Mouse (Mus musculus): ENCODE data around the gene Ttc7b.
A peak's percentile ranks its signal among the peaks of the same experiment; 100 is the strongest.

Ttc7b gene

GRCm38 (mm10) chr12:100447701-100448277, 72.8 kb downstream of the Ttc7b start:
- DNase-seq (ENCODE audit: low spot score), result no peak

- no peak for DNase-seq (ENCODE audit: low spot score)
Measured at GRCm38 (mm10) chr12:100447161-100447560, 73.5 kb downstream of the Ttc7b start.

DNA sequence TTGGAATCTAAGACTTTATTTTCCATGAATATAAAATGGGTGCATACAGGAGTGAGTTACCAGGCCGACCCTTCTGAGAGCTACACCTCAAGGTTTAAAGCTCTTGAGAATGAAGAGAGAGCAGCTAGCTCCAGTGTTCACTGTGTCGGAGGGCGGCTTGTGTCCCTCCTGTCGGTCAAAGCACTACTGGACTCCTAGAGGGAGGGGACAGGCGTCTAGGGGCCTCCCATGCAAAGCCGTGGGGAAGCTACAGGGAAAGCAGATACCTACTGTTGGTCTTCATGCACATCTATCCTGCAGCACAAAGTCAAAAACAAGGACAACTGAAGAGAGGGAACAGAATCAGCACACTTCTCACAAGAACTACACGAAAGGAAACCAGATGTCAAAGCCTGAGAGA, 74.9 kb downstream of the Ttc7b start:
- DNase-seq (ENCODE audit: low spot score), result no peak

- no peak for DNase-seq (ENCODE audit: low spot score)
Measured at GRCm38 (mm10) chr12:100445271-100445670, 75.4 kb downstream of the Ttc7b start.

- no peak for DNase-seq (ENCODE audit: low spot score)
Measured at GRCm38 (mm10) chr12:100444671-100445165, 75.9 kb downstream of the Ttc7b start.

DNA sequence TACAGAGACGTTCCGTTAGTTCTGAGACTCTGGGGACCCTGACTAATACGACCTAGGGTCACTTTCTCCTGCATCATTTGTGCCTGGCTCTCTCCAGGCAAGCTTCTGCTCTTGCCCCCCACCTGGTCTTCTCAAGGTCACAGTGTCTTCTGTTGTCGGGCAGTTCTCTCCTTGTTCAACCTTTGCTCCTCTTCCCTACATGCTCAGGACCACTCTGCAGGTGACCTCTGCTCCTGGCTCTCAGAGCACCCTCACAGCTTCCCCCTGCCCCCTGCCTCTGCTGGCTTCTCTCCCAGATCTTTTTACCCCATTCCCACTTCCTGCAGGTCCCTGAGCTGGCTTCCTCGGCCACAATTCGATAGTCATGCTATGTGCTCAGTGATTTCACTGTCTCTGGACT, 77.2 kb downstream of the Ttc7b start:
- DNase-seq (ENCODE audit: low spot score), result peak; percentile 15

GRCm38 (mm10) chr12:100441609-100442008, 79.0 kb downstream of the Ttc7b start:
- DNase-seq (ENCODE audit: low spot score), result no peak

DNA sequence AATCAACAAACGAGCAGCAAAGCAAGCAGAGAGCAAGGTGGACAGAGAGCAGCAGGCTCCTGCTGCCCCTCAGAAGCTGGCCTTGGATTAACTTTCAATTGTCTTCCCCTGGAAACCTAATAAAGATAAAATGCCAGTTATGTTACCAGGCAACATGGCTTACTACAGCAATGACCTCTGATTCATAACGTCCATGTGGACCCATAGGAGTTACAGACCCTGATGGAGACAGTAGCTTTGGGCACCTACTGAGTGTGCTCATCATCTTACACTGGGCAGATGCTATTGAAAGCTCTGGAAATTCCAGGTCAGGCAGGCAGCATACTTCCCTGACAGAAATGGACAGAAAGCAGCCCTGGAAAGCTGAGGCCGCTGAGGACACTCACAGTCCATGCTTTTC, 80.7 kb downstream of the Ttc7b start:
- peak; percentile 17 for DNase-seq (ENCODE audit: low spot score)

GRCm38 (mm10) chr12:100439145-100439755, 81.4 kb downstream of the Ttc7b start:
- peak; percentile 26 for DNase-seq (ENCODE audit: low spot score)

GRCm38 (mm10) chr12:100438509-100438908, 82.1 kb downstream of the Ttc7b start:
- DNase-seq (ENCODE audit: low spot score), result no peak

- DNase-seq (ENCODE audit: low spot score), result no peak
Measured at GRCm38 (mm10) chr12:100437862-100438261, 82.8 kb downstream of the Ttc7b start.

DNA sequence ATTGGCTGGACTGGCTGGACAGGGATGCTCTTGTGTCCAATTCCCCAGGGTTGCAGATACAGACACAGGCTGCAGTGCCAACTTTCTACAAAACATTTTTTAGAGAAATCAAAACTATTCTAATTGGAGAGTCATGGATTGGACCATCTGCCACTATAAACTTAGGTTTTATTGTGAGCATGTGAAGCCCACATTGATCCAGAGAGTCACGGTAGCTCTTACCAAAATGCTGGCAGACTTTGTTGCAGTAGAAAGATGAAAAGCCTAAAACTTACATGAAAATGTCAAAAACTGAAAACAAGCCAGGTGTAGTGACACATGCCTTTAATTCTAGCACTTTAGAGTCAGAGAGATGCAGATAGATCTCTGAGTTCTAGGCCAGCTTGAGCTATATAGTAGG, 84.9 kb downstream of the Ttc7b start:
- no peak for DNase-seq (ENCODE audit: low spot score)

GRCm38 (mm10) chr12:100431830-100432229, 88.8 kb downstream of the Ttc7b start:
- DNase-seq (ENCODE audit: low spot score), result no peak

GRCm38 (mm10) chr12:100429414-100430114, 91.1 kb downstream of the Ttc7b start:
- DNase-seq (ENCODE audit: low spot score), result no peak

GRCm38 (mm10) chr12:100428183-100428582, 92.4 kb downstream of the Ttc7b start:
- no peak for DNase-seq (ENCODE audit: low spot score)

DNA sequence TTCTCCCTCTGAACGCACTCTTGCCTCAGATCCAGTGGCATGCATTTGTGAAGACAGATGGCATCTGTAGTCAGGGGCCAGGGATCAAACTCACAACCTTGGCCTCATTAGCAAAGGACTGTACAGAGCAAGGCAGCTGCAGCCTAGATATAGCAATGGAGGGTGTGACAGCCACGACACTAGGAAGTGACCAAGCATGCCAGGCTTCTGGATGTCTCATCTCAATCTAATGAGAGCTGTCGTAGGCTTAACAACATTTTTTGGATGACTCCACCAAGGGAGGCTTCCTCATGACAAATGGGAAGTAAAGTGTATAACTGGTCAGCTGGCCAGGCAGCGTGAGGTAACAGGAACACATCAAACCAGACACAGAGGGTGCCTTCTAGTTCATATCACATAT, 94.4 kb downstream of the Ttc7b start:
- DNase-seq (ENCODE audit: low spot score), result no peak

DNA sequence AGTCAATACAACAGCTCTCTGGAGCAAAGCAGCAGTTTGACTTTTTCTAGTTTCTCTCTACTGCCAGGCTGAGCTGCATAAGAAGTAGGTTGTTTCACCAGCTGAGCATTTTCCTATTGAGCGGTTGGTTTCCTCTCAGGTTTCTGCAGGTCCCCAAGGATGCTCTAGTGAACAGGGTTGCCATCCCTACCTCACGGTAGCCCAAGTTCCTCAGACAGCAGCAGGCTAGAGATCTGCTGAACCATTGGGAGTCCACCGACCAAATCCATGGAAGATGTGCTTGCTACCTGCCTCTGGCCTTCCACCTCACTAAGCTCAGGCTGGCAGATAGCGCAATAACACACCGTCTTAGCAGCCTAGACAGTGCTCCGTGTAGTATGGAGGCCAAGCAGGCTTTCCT, 95.6 kb downstream of the Ttc7b start:
- DNase-seq (ENCODE audit: low spot score), result no peak

- no peak for DNase-seq (ENCODE audit: low spot score)
Measured at GRCm38 (mm10) chr12:100422286-100422820, 98.3 kb downstream of the Ttc7b start.

- DNase-seq (ENCODE audit: low spot score), result no peak
Measured at GRCm38 (mm10) chr12:100421538-100421937, 99.1 kb downstream of the Ttc7b start.

DNA sequence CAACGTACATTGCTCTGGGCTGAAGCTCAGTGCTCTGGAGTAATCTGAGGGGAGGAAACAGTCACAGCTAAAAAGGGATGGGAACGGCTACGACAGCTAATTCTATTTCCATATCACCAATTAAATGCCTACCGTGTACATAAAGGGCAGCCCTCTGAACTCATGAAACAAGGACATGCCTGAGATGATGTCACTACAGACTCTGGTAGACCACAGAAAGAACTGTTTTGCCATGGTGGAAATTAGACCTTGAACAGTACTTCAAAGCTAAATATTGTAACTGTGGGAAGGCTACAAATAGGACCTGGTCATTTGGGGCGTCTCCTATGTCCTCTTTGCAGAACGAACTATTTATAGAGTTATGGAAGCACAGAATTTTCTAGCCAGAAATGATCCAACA, 99.7 kb downstream of the Ttc7b start:
- DNase-seq (ENCODE audit: low spot score), result no peak

DNA sequence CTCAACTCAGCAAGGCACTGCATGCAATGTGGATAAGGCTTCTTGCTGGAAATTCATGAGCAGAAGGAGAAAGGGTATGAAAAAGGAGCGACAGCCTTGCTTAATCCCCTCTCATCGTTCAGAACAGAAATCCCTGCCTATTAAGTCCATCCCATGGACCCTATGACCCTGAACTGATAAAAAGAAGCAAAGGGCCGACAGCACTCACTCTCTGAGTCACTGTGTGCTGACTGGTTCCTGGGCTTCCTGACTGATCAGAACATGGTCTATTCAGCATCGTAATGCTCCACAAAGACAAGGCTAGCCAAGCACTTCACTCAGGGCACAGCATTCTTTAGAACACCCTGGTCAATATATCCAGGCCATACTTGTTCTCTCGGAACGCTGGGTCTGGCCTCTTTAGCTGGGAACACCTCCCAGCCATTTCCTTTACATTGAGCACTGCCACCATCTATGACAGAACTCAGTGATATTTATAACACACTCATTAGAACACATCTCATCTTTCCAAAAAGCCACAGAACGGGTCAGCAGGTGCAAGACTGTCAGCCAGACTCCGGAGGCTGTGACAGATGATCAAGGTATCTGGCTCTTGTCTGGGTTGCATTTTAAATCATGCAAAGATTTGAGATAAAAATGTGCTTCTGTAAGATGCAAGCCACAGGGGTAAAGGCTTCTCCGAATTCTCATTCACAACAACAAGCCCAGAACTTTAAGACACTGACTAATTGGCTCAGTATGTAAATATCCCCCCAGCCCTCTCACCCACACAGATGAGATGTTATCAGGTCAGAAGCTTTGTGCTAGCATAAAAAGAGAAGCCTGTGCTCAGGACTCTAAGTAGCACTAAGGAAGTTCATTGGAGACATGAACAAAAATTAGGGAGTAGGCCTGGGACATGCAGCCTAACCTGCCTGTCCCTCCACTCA, 100.4 kb downstream of the Ttc7b start:
- DNase-seq (ENCODE audit: low spot score), result no peak

DNA sequence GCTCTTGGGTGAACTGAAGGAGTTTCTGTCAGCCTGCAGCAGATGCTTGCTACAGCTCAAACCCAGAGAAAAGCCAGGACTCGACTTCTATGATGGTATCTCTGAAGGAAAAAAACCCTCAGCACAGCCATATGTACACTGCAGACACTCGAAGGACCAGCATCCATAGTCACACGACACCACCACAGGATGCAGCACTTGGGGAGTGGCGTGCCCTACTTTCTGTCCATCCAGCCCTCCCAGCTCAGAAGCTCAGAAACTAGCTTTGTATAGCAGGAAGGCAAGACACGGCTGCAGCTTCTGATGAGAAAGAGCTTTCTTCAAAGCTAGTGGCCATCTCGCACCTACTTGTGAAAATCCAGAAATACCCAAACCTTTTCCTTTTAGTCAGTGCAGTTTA, 104.8 kb downstream of the Ttc7b start:
- no peak for DNase-seq (ENCODE audit: low spot score)

All from yolk sac, embryonic 10.5 days (tissue).